Mouse (Mus musculus) cortical plate, adult 2 months (tissue): ENCODE results near the gene Atxn7l3. TPM values are rescaled to one million over a fixed set of nuclear protein-coding genes. Genes with fewer than 3 reads are reported as not detected.

ENCODE experiments used
- H3K27ac ChIP-seq: fragments of 200-500 bp; 2 replicates; pipeline ENCODE4 v1.5.1; 2012; ENCODE audit warnings: low read length, control low read depth, inconsistent platforms; ENCODE audit not compliant: insufficient read depth
- H3K4me1 ChIP-seq: fragments of 200-500 bp; 2 replicates; pipeline ENCODE4 v1.6.1; 2011; ENCODE audit warnings: low read length; ENCODE audit not compliant: control insufficient read depth, insufficient read depth
- H3K4me3 ChIP-seq: fragments of 200-500 bp; 2 replicates; pipeline ENCODE4 v1.5.1; 2011; ENCODE audit warnings: mild to moderate bottlenecking, low read length, control low read depth; ENCODE audit not compliant: insufficient read depth
- CTCF ChIP-seq: fragments of 200-500 bp; IDR thresholded peaks from 2 replicates; pipeline ENCODE4 v1.5.1; 2011; ENCODE audit warnings: mild to moderate bottlenecking, control low read depth, low read length; ENCODE audit not compliant: insufficient read depth; ENCODE audit errors: extremely low read depth
- POLR2A ChIP-seq: fragments of 200-500 bp; IDR thresholded peaks from 2 replicates; pipeline ENCODE4 v1.6.1; 2011; ENCODE audit warnings: mild to moderate bottlenecking, low read length, control low read depth; ENCODE audit not compliant: insufficient read depth; ENCODE audit errors: extremely low read depth
- polyA plus RNA-seq: library from polyadenylated mRNA; depleted of rRNA; stranded (reverse); fragments of >200 nt; gene quantifications from 2 replicates; pipeline ENCODE4 v1.2.3, GENCODE M21; 2012

The Atxn7l3 gene
- polyA plus RNA-seq, 1 experiment = 171 TPM

- peak overlapping the region; percentile 55 for H3K4me3 ChIP-seq
- 0 out of 2 replicates have a peak, but pooled peaks cover 1% of the 10 kb centered on the region for H3K4me1 ChIP-seq
- peak; percentile 97 for TF ChIP-seq POLR2A
- no peak for TF ChIP-seq CTCF
- H3K27ac ChIP-seq = peak overlapping the region; percentile 97
Observed at GRCm38 (mm10) chr11:102319941-102320685, 23.7 kb upstream of the Atxn7l3 start.

- TF ChIP-seq CTCF = no peak
- TF ChIP-seq POLR2A = peak; percentile 55; the same call in 1 of the 2 replicates
- Histone ChIP-seq H3K27ac (peak within 1 kb of the TSS; percentile 99), H3K4me1 (0 out of 2 replicates have a peak, but pooled peaks cover 1% of the 10 kb centered on the region), H3K4me3 (peak within 1 kb of the TSS; percentile 55)
Observed at GRCm38 (mm10) chr11:102319410-102319792, 23.0 kb upstream of the Atxn7l3 start, which contains the start of gene Ubtf. Ubtf (minus strand) TSS chr11:102319742.

- Histone ChIP-seq H3K27ac (peak overlapping the region; percentile 99), H3K4me1 (0 out of 2 replicates have a peak, but pooled peaks cover 1% of the 10 kb centered on the region), H3K4me3 (peak overlapping the region; percentile 55)
- TF ChIP-seq CTCF = no peak
- TF ChIP-seq POLR2A = no peak
Observed at GRCm38 (mm10) chr11:102318576-102319409, 22.4 kb upstream of the Atxn7l3 start.

- no peak for TF ChIP-seq POLR2A
- no peak for TF ChIP-seq CTCF
Observed at GRCm38 (mm10) chr11:102317901-102318575, 21.6 kb upstream of the Atxn7l3 start.

GRCm38 (mm10) chr11:102317298-102317900 is 21.0 kb upstream of the Atxn7l3 start:
- no peak for TF ChIP-seq CTCF
- no peak for TF ChIP-seq POLR2A
- Histone ChIP-seq H3K27ac (peak overlapping the region; percentile 100), H3K4me3 (peak overlapping the region; percentile 55), H3K4me1 (0 out of 2 replicates have a peak, but pooled peaks cover 1% of the 10 kb centered on the region)

More at GRCm38 (mm10) chr11:102317901-102318575, 21.6 kb upstream of the Atxn7l3 start:
- Histone ChIP-seq H3K4me3 (peak overlapping the region; percentile 55), H3K27ac (peak overlapping the region; percentile 99), H3K4me1 (0 out of 2 replicates have a peak, but pooled peaks cover 1% of the 10 kb centered on the region)

GRCm38 (mm10) chr11:102316572-102317297 is 20.3 kb upstream of the Atxn7l3 start:
- H3K27ac ChIP-seq = peak overlapping the region; percentile 100
- 0 out of 2 replicates have a peak, but pooled peaks cover 1% of the 10 kb centered on the region for H3K4me1 ChIP-seq
- TF ChIP-seq CTCF (no peak), POLR2A (no peak)
- H3K4me3 ChIP-seq = peak overlapping the region; percentile 55

- H3K4me1 ChIP-seq = 0 out of 2 replicates have a peak, but pooled peaks cover 1% of the 10 kb centered on the region
- TF ChIP-seq CTCF (no peak), POLR2A (no peak)
- peak overlapping the region; percentile 27; the same call in 1 of the 2 replicates for H3K27ac ChIP-seq
- H3K4me3 ChIP-seq = peak overlapping the region; percentile 55
Observed at GRCm38 (mm10) chr11:102315690-102316571, 19.5 kb upstream of the Atxn7l3 start.
